Mouse (Mus musculus) stomach, embryonic 15.5 days (tissue): ENCODE data around the gene Cdhr5. TPM values are rescaled to one million over a fixed set of nuclear protein-coding genes. Genes with fewer than 3 reads are reported as not detected.
A peak's percentile ranks its signal among the peaks of the same experiment; 100 is the strongest.

Source experiments
- ATAC-seq: fragments of 200-750 bp; cut with Nextera tagmentation; 2 replicates; pipeline ENCODE4 v1.8.0; 2017; ENCODE audit warnings: low read depth, moderate number of reproducible peaks, moderate TSS enrichment; ENCODE audit not compliant: insufficient read depth, low FRiP score
- H3K27ac ChIP-seq: fragments of 300-500 bp; sonication (generic); 2 replicates; pipeline ENCODE4 v1.5.1; 2015; ENCODE audit warnings: mild to moderate bottlenecking, inconsistent platforms
- H3K27me3 ChIP-seq: fragments of 300-500 bp; sonication (generic); replicated peaks from 2 replicates; pipeline ENCODE4 v1.6.1; 2015; ENCODE audit warnings: inconsistent platforms
- H3K36me3 ChIP-seq: fragments of 300-500 bp; sonication (generic); 2 replicates; pipeline ENCODE4 v1.6.1; 2015; ENCODE audit warnings: inconsistent platforms
- H3K4me1 ChIP-seq: fragments of 300-500 bp; sonication (generic); 2 replicates; pipeline ENCODE4 v1.6.1; 2015; ENCODE audit warnings: inconsistent platforms
- H3K4me2 ChIP-seq: fragments of 300-500 bp; sonication (generic); 2 replicates; pipeline ENCODE4 v1.6.1; 2015; ENCODE audit warnings: mild to moderate bottlenecking, inconsistent platforms
- H3K4me3 ChIP-seq: fragments of 300-500 bp; sonication (generic); replicated peaks from 2 replicates; pipeline ENCODE4 v1.5.1; 2015; ENCODE audit warnings: inconsistent platforms
- H3K9ac ChIP-seq: fragments of 300-500 bp; sonication (generic); 2 replicates; pipeline ENCODE4 v1.6.1; 2015; ENCODE audit warnings: inconsistent platforms
- H3K9me3 ChIP-seq: fragments of 300-500 bp; sonication (generic); 2 replicates; pipeline ENCODE4 v1.6.1; 2016; ENCODE audit warnings: inconsistent platforms
- WGBS: fragments of 180-500 bp; shearing (Covaris S2); methylation state at CpG from one replicate; pipeline ENCODE4 v1.1.7; 2015; 5-methylcytosine and 5-hydroxymethylcytosine counted together
- microRNA counts: library from miRNA; unstranded; fragments of <30 nt; microRNA quantifications from one replicate; lab custom pipeline; 2016
- microRNA-seq: library from miRNA; unstranded; fragments of <30 nt; microRNA quantifications from one replicate; pipeline ENCODE4, GENCODE M21; 2016
- polyA plus RNA-seq: library from polyadenylated mRNA; unstranded; fragments of >200 nt; fragmentation: Nextera tagmentation; extraction: Ambion mirVana; gene quantifications from 2 replicates; pipeline ENCODE4 v1.2.1, GENCODE M21; 2015

Gene Cdhr5
- polyA plus RNA-seq, 1 experiment from 2014 or later, result 14.5 TPM

GRCm38 (mm10) chr7:141219558-141220099 is 57.0 kb downstream of the Cdhr5 start:
- Histone ChIP-seq H3K4me1 (peaks cover 65% of the 10 kb centered on the region), H3K9me3 (no peaks in the 10 kb centered on the region), H3K36me3 (no peaks in the 10 kb centered on the region), H3K4me3 (no peak overlapping the region), H3K27ac (peak overlapping the region; percentile 40; the same call in 1 of the 2 replicates), H3K9ac (no peak overlapping the region), H3K27me3 (no peaks in the 10 kb centered on the region), H3K4me2 (peak overlapping the region; percentile 83; the same call in 1 of the 2 replicates)
- no peak for ATAC-seq
- 83% methylated on average over 1 of the region's 1 CpGs for WGBS

MicroRNAs within 50 kb of the gene (microRNA counts, 519-probe panel; counts per million panel counts)
- 3,220 counts per million, percentile 82 among the panel's probes with 10 or more counts for microRNA mmu-miR-210 (lab: Ali Mortazavi, UCI)

Small RNA genes lying within 50 kb of the gene (microRNA-seq; reads per million reads assigned to microRNA genes)
- 703 reads per million, percentile 71 among the genes with 10 or more reads in this experiment for gene Mir210

Other genes with a start within 250 kb of the Cdhr5 start
- not detected in 2 replicates for gene Gm17387, start 247.7 kb downstream of the Cdhr5 start, polyA plus RNA-seq
- 7.0 and 9.2 TPM in 2 replicates for gene B4galnt4, start 215.7 kb downstream of the Cdhr5 start, polyA plus RNA-seq
- gene Pkp3, start 198.6 kb downstream of the Cdhr5 start, polyA plus RNA-seq, result 38.4 and 47.2 TPM in 2 replicates
- 13.1 and 15.1 TPM in 2 replicates for gene Sigirr, start 176.2 kb downstream of the Cdhr5 start, polyA plus RNA-seq
- gene Ano9, start 159.0 kb downstream of the Cdhr5 start, polyA plus RNA-seq, result 16.2 and 20.5 TPM in 2 replicates
- 58.6 and 60.7 TPM in 2 replicates for gene Ptdss2, start 154.4 kb downstream of the Cdhr5 start, polyA plus RNA-seq
- 206 and 215 TPM in 2 replicates for gene Rnh1, start 103.9 kb downstream of the Cdhr5 start, polyA plus RNA-seq
- 113 and 123 TPM in 2 replicates for gene Hras, start 82.8 kb downstream of the Cdhr5 start, polyA plus RNA-seq
- gene Lrrc56, start 82.6 kb downstream of the Cdhr5 start, polyA plus RNA-seq, result 5.4 and 7.2 TPM in 2 replicates
- gene Lmntd2, start 62.7 kb downstream of the Cdhr5 start, polyA plus RNA-seq, result 2.8 and 2.9 TPM in 2 replicates
- gene Rassf7, start 60.9 kb downstream of the Cdhr5 start, polyA plus RNA-seq, result 67.7 and 73.3 TPM in 2 replicates
- gene Phrf1, start 48.0 kb downstream of the Cdhr5 start, polyA plus RNA-seq, result 58.8 and 63.4 TPM in 2 replicates
- gene Irf7, start 10.3 kb downstream of the Cdhr5 start, polyA plus RNA-seq, result 4.6 and 5.7 TPM in 2 replicates
- 44.2 and 48.8 TPM in 2 replicates for gene Sct, start 2.3 kb upstream of the Cdhr5 start, polyA plus RNA-seq
- 0.19 and 0.28 TPM in 2 replicates for gene Drd4, start 15.2 kb upstream of the Cdhr5 start, polyA plus RNA-seq
- gene Deaf1, start 50.9 kb upstream of the Cdhr5 start, polyA plus RNA-seq, result 66.9 and 70.8 TPM in 2 replicates
- 39.3 and 40.6 TPM in 2 replicates for gene Tmem80, start 51.0 kb upstream of the Cdhr5 start, polyA plus RNA-seq
- 59.6 and 59.7 TPM in 2 replicates for gene Eps8l2, start 62.1 kb upstream of the Cdhr5 start, polyA plus RNA-seq
- gene Taldo1, start 115.4 kb upstream of the Cdhr5 start, polyA plus RNA-seq, result 347 and 384 TPM in 2 replicates
- 51.1 and 53.0 TPM in 2 replicates for gene Gatd1, start 137.3 kb upstream of the Cdhr5 start, polyA plus RNA-seq
- 2.5 TPM in 2 replicates for gene Cend1, start 152.7 kb upstream of the Cdhr5 start, polyA plus RNA-seq
- gene Slc25a22, start 161.1 kb upstream of the Cdhr5 start, polyA plus RNA-seq, result 26.9 and 27.2 TPM in 2 replicates
- 8.5 and 8.6 TPM in 2 replicates for gene Pidd1, start 167.2 kb upstream of the Cdhr5 start, polyA plus RNA-seq
- 1,278 and 1,319 TPM in 2 replicates for gene Rplp2, start 170.6 kb upstream of the Cdhr5 start, polyA plus RNA-seq
- gene Pnpla2, start 178.4 kb upstream of the Cdhr5 start, polyA plus RNA-seq, result 33.5 and 34.6 TPM in 2 replicates
- gene Cracr2b, start 184.3 kb upstream of the Cdhr5 start, polyA plus RNA-seq, result 27.5 and 32.8 TPM in 2 replicates
- gene Cd151, start 190.6 kb upstream of the Cdhr5 start, polyA plus RNA-seq, result 25.6 and 26.6 TPM in 2 replicates
- gene Polr2l, start 198.3 kb upstream of the Cdhr5 start, polyA plus RNA-seq, result 67.3 and 71.6 TPM in 2 replicates
- gene Tspan4, start 198.5 kb upstream of the Cdhr5 start, polyA plus RNA-seq, result 69.8 and 72.8 TPM in 2 replicates